Mouse (Mus musculus): Measurements from ENCODE around the gene Sae1. TPM values are rescaled to one million over a fixed set of nuclear protein-coding genes. Genes with fewer than 3 reads are reported as not detected.

Sae1 gene
- polyA plus RNA-seq, 1 experiment from 2014 or later, result 224 TPM

DNA sequence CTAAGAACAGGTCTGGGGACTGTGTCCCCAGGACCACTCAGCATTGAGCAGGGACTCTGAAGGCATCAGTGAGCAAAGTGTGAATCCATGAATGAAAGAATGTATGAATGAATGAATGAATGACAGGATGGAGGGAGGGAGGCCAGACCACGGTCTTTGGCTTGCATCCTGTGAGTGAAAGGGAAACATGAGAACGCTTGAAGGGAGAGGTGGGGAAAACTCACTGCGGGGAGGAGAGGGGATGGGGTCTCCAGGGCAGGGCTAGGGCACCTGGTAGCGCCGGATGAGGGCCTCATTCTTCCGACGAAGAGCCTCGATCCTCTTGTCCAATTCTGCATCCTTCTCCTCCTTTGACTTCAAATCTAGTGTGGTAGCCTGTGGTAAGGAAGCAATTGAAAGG, 103.6 kb downstream of the Sae1 start:
- 90% methylated on average over 8 of the region's 8 CpGs for WGBS
- Histone ChIP-seq H3K27ac (no peak overlapping the region), H3K4me2 (replicated peaks) (no peak overlapping the region), H3K4me3 (replicated peaks; ENCODE audit: low read length) (no peak overlapping the region), H3K9me3 (ENCODE audit: control insufficient read depth, low read length) (no peaks in the 10 kb centered on the region), H3K9ac (no peak overlapping the region), H3K4me1 (replicated peaks; ENCODE audit: control insufficient read depth, insufficient read depth, low read length) (peaks cover 8% of the 10 kb centered on the region), H3K27me3 (ENCODE audit: control insufficient read depth, insufficient read depth, low read length) (no peaks in the 10 kb centered on the region), H3K36me3 (replicated peaks; ENCODE audit: control insufficient read depth, insufficient read depth) (peaks cover 48% of the 10 kb centered on the region)
- DNase-seq (ENCODE audit: low spot score) (no peak), ATAC-seq (ENCODE audit: low FRiP score) (no peak)

DNA sequence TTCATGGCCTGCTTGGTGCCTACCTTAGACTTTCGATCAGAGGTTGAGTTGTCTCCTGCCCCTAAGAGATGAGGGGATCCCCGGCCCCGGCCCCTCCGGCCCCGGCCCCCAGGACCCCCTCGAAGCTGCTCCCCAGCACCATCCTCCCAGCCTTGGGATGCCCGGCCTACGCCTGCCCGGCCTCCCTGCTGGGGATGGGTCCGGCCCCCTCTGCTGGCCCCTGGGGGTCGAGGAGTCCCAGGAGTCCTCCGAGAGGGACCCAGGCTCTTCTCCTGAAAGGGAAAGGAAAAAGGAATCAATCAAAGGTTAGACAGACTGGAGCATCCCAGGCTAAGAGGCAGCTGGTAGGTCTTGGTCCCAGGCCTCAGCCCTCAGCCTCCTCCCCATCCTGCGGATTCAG, 105.3 kb downstream of the Sae1 start:
- ATAC-seq (ENCODE audit: low FRiP score), result no peak
- DNase-seq (ENCODE audit: low spot score), result no peak
- H3K9ac ChIP-seq, result no peak overlapping the region
- H3K36me3 ChIP-seq (replicated peaks; ENCODE audit: control insufficient read depth, insufficient read depth), result peaks cover 61% of the 10 kb centered on the region
- H3K4me2 ChIP-seq (replicated peaks), result no peak overlapping the region
- no peaks in the 10 kb centered on the region for H3K9me3 ChIP-seq (ENCODE audit: control insufficient read depth, low read length)
- H3K4me1 ChIP-seq (replicated peaks; ENCODE audit: control insufficient read depth, insufficient read depth, low read length), result peaks cover 8% of the 10 kb centered on the region
- no peak overlapping the region for H3K27ac ChIP-seq
- no peaks in the 10 kb centered on the region for H3K27me3 ChIP-seq (ENCODE audit: control insufficient read depth, insufficient read depth, low read length)
- no peak overlapping the region for H3K4me3 ChIP-seq (replicated peaks; ENCODE audit: low read length)
- 87% methylated on average over 13 of the region's 13 CpGs for WGBS

GRCm38 (mm10) chr7:16280721-16281120, 106.9 kb downstream of the Sae1 start:
- H3K9me3 ChIP-seq (ENCODE audit: control insufficient read depth, low read length), result no peaks in the 10 kb centered on the region
- no peaks in the 10 kb centered on the region for H3K27me3 ChIP-seq (ENCODE audit: control insufficient read depth, insufficient read depth, low read length)
- peaks cover 77% of the 10 kb centered on the region for H3K36me3 ChIP-seq (replicated peaks; ENCODE audit: control insufficient read depth, insufficient read depth)
- WGBS, result 90% methylated on average over 11 of the region's 11 CpGs
- no peak for DNase-seq (ENCODE audit: low spot score)
- no peak overlapping the region for H3K4me2 ChIP-seq (replicated peaks)
- ATAC-seq (ENCODE audit: low FRiP score), result no peak
- H3K27ac ChIP-seq, result no peak overlapping the region
- H3K4me1 ChIP-seq (replicated peaks; ENCODE audit: control insufficient read depth, insufficient read depth, low read length), result peaks cover 6% of the 10 kb centered on the region
- no peak overlapping the region for H3K9ac ChIP-seq
- no peak overlapping the region for H3K4me3 ChIP-seq (replicated peaks; ENCODE audit: low read length)

- peaks cover 47% of the 10 kb centered on the region for H3K36me3 ChIP-seq (replicated peaks; ENCODE audit: control insufficient read depth, insufficient read depth)
- peaks cover 25% of the 10 kb centered on the region for H3K4me1 ChIP-seq (replicated peaks; ENCODE audit: control insufficient read depth, insufficient read depth, low read length)
- no peaks in the 10 kb centered on the region for H3K27me3 ChIP-seq (ENCODE audit: control insufficient read depth, insufficient read depth, low read length)
- WGBS, result 90% methylated on average over 10 of the region's 10 CpGs
- DNase-seq (ENCODE audit: low spot score) (no peak), ATAC-seq (ENCODE audit: low FRiP score) (no peak)
- no peak overlapping the region for H3K9ac ChIP-seq
- H3K9me3 ChIP-seq (ENCODE audit: control insufficient read depth, low read length), result no peaks in the 10 kb centered on the region
- no peak overlapping the region for H3K27ac ChIP-seq
- H3K4me3 ChIP-seq (replicated peaks; ENCODE audit: low read length), result no peak overlapping the region
- H3K4me2 ChIP-seq (replicated peaks), result no peak overlapping the region
These were observed 112.4 kb downstream of the Sae1 start for GRCm38 (mm10) chr7:16274922-16275890.

DNA sequence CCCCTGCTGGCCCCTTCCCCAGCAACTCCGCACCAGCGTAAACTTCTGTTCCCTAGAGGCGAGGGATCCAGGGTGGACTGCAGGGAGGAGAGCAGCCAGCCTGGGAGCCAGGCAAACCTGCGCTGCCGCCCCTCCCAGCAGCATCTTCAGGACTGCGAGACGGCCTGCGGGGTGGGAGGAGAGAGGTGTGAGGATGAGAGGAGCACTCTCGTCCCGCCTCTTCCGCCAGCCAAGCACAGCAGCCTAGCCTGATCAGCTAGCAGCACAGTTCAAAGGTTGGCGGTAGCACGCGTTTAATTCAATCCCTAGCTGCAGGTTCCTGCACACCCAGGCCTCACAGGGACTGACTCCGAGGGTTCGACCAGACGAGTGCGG, 113.9 kb downstream of the Sae1 start:
- Histone ChIP-seq H3K9me3 (ENCODE audit: control insufficient read depth, low read length) (no peaks in the 10 kb centered on the region), H3K4me2 (replicated peaks) (peak overlapping the region; percentile 87), H3K27ac (peak overlapping the region; percentile 95), H3K4me3 (replicated peaks; ENCODE audit: low read length) (peak overlapping the region; percentile 89), H3K27me3 (ENCODE audit: control insufficient read depth, insufficient read depth, low read length) (no peaks in the 10 kb centered on the region), H3K4me1 (replicated peaks; ENCODE audit: control insufficient read depth, insufficient read depth, low read length) (peaks cover 25% of the 10 kb centered on the region), H3K9ac (peak overlapping the region; percentile 92), H3K36me3 (replicated peaks; ENCODE audit: control insufficient read depth, insufficient read depth) (peaks cover 35% of the 10 kb centered on the region)
- DNase-seq (ENCODE audit: low spot score) (peak; percentile 62), ATAC-seq (ENCODE audit: low FRiP score) (peak; percentile 67)
- 0% methylated on average over 18 of the region's 18 CpGs for WGBS

DNA sequence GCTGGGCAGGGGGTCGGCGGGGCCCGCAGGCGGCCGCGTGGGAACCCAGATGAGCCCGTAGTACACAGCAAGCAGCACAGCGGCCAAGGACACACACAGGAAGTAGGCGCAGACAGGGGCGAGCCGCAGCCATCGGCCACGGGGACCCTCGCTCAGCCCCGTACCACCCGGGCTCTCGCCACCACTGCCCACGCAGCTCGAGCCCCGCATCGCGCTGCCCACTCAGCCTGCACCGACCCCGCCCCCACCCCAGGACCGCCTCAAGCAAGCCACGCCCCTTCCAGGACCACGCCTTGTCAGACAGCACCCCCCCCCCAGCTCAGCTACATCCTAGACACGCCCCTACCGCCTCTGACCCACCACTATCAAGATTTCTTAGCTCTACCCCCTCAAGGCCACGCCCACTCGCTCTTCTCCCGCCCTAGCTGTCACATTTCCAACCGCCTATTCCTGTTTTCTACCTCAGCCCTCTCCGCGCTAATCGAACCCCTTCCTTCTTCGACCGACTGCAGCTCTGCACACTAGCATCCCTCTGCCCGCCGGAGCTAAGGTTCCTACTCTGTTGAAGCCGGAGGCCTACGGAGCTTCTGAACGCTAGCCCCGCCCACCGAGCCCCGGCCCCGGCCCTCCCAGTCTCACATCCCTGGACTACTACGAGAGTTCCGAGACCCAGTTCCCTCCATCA, 114.4 kb downstream of the Sae1 start, which contains the start of gene Inafm1:
Gene Inafm1 (minus strand): TSS at position 537 of the 685 bp plus-strand sequence.
- Histone ChIP-seq H3K9ac (peak within 1 kb of the TSS; percentile 92), H3K27me3 (ENCODE audit: control insufficient read depth, insufficient read depth, low read length) (no peaks in the 10 kb centered on the region), H3K36me3 (replicated peaks; ENCODE audit: control insufficient read depth, insufficient read depth) (peaks cover 33% of the 10 kb centered on the region), H3K4me3 (replicated peaks; ENCODE audit: low read length) (peak within 1 kb of the TSS; percentile 89), H3K4me2 (replicated peaks) (peak within 1 kb of the TSS; percentile 87), H3K27ac (peak within 1 kb of the TSS; percentile 95), H3K9me3 (ENCODE audit: control insufficient read depth, low read length) (no peaks in the 10 kb centered on the region), H3K4me1 (replicated peaks; ENCODE audit: control insufficient read depth, insufficient read depth, low read length) (peaks cover 25% of the 10 kb centered on the region)
- WGBS, result under 1% methylated on average over 46 of the region's 49 CpGs
- DNase-seq (ENCODE audit: low spot score) (peak; percentile 89), ATAC-seq (ENCODE audit: low FRiP score) (peak; percentile 86)

DNA sequence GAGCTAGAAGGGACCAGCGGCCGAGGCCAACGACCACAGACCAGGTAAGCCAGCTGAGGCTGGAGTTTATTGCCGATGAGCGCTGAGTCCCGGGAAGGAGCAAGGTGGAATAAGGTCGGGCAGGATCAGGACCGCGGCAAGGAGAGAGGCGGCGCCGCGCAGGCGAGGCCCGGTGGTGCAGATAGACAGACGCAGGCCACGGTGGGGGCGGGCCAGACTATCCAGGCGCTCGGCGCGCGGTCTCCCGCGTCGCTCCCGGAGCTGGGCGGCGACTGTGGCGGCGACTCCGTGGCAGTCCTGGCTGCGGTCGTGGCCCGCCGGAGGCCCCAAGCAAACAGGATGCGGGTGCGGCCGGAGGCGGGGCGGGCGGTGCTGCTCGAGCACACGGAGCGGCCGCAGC, 114.9 kb downstream of the Sae1 start:
- Histone ChIP-seq H3K9ac (peak overlapping the region; percentile 92), H3K27ac (peak overlapping the region; percentile 95), H3K4me3 (replicated peaks; ENCODE audit: low read length) (peak overlapping the region; percentile 89), H3K36me3 (replicated peaks; ENCODE audit: control insufficient read depth, insufficient read depth) (peaks cover 27% of the 10 kb centered on the region), H3K4me2 (replicated peaks) (peak overlapping the region; percentile 87), H3K4me1 (replicated peaks; ENCODE audit: control insufficient read depth, insufficient read depth, low read length) (peaks cover 25% of the 10 kb centered on the region), H3K27me3 (ENCODE audit: control insufficient read depth, insufficient read depth, low read length) (no peaks in the 10 kb centered on the region), H3K9me3 (ENCODE audit: control insufficient read depth, low read length) (no peaks in the 10 kb centered on the region)
- WGBS, result under 1% methylated on average over 42 of the region's 46 CpGs
- peak; percentile 70 for DNase-seq (ENCODE audit: low spot score)
- peak; percentile 72 for ATAC-seq (ENCODE audit: low FRiP score)

DNA sequence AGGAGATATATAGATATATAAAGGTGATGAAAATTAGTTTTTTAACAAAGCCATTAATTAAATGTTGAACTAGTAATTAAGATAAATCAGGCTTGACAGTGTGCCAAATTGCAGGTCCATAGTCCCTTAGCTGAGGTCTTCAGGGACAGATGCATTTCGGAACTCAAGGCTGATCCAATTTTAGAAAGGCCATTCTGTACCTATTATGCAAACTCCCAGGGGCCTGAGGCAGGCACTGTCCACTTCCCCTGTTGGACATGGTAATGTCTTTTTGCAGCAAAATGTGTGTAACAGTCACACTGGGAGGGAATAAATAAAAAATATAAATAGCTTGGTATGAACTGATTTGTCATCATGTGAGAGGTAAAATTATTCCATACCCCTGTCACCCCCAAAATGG, 116.5 kb downstream of the Sae1 start:
- WGBS, result 27% methylated on average over 1 of the region's 1 CpGs
- H3K4me3 ChIP-seq (replicated peaks; ENCODE audit: low read length), result peak overlapping the region; percentile 89; the same call in 1 of the 2 replicates
- ATAC-seq (ENCODE audit: low FRiP score) (no peak), DNase-seq (ENCODE audit: low spot score) (no peak)
- H3K9me3 ChIP-seq (ENCODE audit: control insufficient read depth, low read length), result no peaks in the 10 kb centered on the region
- H3K27me3 ChIP-seq (ENCODE audit: control insufficient read depth, insufficient read depth, low read length), result no peaks in the 10 kb centered on the region
- peaks cover 25% of the 10 kb centered on the region for H3K4me1 ChIP-seq (replicated peaks; ENCODE audit: control insufficient read depth, insufficient read depth, low read length)
- peak overlapping the region; percentile 87 for H3K4me2 ChIP-seq (replicated peaks)
- H3K36me3 ChIP-seq (replicated peaks; ENCODE audit: control insufficient read depth, insufficient read depth), result peaks cover 12% of the 10 kb centered on the region
- no peak overlapping the region for H3K27ac ChIP-seq
- peak overlapping the region; percentile 92; the same call in 1 of the 2 replicates for H3K9ac ChIP-seq
